Mouse (Mus musculus): ENCODE data around the gene Psmd5.

GRCm38 (mm10) chr2:34857728-34858127, 17.0 kb downstream of the Psmd5 start:
- TF ChIP-seq GATA1 (IDR thresholded peaks at IDR 0.05; ENCODE audit: low read length) (no peak), TAL1 (IDR thresholded peaks at IDR 0.05; ENCODE audit: low read length) (no peak)

Measured in erythroblast, embryonic 14.5 days (primary cell).